Mouse (Mus musculus) mesoderm, embryonic 11.5 days (tissue): ENCODE results near the gene Slc35f6.
"Not testable (repeated sequence)": the region's sequence is repeated elsewhere in the genome, so short reads cannot be mapped to it uniquely, and the experiment has no call there.

Experiments used
- DNase-seq: peaks from one replicate; pipeline ENCODE4 v3.0.0-alpha.2; 2012; ENCODE audit warnings: low read depth, low spot score

Slc35f6 gene

DNA sequence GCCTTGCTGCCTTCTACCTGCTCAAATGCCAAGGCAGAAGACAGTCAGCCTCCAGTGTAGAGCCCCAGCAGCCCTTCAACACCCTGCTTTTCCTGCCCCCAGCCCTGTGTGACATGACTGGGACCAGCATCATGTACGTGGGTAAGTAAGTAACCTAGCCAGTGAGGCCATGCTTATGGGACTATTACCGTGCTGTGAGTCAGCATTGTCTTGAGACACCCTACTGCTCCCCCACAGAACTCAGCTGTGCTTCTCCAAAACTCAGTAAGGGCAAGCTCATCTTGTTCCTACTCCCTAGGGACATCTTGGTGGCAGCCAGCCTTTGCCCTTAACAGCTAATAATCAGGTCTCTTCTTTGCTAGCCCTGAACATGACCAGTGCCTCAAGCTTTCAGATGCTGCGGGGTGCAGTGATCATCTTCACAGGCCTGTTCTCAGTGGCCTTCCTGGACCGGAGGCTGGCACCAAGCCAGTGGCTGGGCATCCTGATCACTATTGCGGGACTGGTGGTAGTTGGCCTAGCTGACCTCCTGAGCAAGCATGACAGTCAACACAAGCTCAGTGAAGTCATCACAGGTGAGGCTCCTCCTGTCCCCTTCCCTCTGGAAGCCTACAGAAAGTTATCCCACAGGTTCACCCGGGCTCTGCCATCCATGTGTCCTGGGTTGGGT is 7.9 kb downstream of the Slc35f6 start:
- no peak for DNase-seq

DNA sequence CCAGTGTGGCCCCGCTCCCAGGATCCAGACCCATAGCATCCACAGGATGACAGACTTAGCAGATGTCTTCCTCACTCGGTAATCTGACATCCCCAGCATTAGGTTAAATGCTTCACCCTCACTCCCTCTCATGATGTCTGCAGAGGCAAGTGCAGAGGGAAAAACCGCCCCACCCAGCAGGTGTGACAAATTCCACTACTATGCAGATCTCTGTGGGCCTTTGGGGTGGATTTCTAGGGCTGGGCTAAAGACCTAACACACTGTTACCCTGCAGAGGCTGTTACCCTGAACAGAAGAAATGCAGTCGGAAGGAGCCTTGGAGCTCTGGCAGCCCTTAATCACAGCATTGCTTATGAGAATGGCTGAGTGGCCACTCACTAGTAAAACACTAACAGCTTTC is 11.3 kb downstream of the Slc35f6 start:
- no peak for DNase-seq

DNA sequence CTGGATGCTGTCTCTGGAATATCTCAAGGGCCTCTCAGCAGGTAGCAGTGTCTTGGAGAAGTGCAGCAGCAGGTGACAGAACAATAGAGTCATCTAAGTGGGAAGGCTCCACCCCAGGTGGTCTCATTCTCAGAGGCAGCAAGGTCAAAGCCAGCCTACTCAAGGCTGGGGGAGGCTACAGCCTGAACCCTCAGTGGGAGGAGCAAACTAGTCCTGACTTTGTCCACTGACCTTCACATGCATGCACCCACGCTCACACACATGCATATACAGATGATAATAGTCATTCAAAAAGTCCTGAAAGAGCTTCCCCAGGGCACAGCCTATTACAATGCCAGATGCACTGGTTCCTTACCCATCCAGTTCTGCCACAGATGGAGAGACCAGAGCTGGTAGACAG is 12.5 kb downstream of the Slc35f6 start:
- no peak for DNase-seq

DNA sequence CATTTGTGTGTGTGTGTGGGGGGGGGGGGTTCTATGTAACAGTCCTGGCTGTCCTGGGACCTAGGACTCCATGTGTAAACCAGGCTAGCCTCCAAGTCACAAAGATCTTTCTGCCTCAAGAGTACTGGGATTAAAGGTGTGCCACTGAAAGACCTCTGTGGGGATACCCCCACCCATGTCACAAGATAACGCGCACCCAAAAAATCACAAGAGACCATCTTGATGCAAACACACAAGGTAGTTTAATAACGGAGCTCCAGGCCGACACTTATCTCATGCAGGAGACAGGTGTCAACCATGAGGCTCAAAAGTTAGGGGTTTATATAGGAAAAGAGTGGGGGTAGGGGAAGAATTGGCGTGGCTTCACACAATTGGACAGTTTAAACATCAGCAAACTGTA is 13.1 kb downstream of the Slc35f6 start:
- no peak for DNase-seq

- no peak for DNase-seq
These were observed 17.6 kb downstream of the Slc35f6 start for GRCm38 (mm10) chr5:30665360-30665759.

DNA sequence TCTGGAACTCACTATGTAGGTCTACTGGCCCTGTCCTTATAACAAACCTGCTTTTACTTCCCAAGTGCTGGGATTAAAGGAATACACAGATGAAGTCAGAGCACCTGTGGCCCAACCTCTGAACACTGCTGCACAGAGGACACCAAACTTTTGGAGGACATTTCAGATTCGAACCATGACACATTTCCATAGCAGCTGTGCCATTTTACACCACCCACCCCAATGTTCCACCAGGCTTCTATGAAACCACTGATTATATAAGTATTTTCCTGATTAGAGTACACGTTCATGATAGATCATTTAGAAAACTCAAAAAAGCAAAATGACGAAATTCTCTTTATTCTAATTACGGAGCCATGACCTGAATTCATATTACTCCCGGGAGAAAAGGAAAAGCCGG is 18.2 kb downstream of the Slc35f6 start:
- no peak for DNase-seq

DNA sequence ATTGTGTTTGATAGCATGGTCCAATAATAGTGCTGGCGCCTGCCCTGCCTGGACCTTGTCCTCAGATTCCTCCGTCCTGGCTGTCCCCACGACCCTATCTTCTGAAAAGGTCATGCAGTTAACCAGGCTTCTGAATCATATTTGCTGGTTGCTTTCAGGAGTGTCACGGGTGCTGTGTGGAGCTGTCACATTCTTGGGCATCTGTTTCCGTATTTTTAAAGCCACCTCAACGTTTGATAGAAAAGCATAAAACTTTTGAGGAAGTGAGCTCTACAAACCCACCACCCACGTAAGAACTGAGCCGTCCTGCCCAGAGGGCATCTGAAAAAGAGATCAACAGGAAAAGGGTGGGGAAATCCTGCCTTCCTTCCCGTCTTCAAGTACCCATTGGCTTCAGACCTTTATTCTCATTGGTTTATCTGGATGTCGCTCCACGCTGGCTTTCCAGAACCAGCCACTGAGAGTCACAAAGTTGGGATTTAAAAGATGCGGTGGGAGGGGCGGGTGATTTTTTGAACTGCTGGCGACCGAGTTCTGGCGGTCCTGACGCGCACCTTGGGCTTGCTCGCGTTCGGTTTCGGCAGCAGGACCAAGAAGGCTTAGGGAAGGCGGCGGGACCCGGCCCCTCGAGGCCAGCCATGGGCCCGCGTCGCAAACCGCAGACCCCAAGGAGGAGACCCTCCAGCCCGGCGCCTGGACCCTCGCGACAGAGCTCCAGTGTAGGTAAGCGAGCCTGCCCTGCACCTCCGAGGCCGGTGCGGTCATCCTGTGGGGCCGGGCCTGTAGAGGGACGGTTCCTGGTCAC is 18.9 kb downstream of the Slc35f6 start, which contains the start of gene Cenpa:
Cenpa (plus strand) TSS at position 387 of the 805 bp plus-strand sequence.
- DNase-seq = peak; percentile 95

DNA sequence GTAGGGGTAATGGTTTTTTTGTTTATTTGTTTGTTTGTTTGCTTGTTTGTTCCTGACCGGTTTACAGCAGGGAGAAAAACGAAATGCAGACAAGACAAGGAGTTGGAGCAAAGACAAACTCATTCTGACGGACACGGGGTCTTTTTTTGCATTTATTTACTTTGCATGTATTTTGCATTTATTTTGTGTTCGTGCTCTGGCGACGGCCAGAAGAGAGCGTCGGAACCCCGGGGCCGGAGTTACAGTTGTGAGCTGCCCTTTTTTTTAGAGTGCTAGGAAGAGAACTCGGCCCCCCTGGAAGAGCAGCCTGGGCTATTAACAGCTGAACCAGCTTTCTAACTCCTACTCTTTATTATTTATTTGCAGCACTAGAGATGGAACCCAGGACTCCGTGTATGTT is 19.5 kb downstream of the Slc35f6 start:
- DNase-seq = no peak

GRCm38 (mm10) chr5:30667686-30668085 is 20.0 kb downstream of the Slc35f6 start:
- no peak for DNase-seq

DNA sequence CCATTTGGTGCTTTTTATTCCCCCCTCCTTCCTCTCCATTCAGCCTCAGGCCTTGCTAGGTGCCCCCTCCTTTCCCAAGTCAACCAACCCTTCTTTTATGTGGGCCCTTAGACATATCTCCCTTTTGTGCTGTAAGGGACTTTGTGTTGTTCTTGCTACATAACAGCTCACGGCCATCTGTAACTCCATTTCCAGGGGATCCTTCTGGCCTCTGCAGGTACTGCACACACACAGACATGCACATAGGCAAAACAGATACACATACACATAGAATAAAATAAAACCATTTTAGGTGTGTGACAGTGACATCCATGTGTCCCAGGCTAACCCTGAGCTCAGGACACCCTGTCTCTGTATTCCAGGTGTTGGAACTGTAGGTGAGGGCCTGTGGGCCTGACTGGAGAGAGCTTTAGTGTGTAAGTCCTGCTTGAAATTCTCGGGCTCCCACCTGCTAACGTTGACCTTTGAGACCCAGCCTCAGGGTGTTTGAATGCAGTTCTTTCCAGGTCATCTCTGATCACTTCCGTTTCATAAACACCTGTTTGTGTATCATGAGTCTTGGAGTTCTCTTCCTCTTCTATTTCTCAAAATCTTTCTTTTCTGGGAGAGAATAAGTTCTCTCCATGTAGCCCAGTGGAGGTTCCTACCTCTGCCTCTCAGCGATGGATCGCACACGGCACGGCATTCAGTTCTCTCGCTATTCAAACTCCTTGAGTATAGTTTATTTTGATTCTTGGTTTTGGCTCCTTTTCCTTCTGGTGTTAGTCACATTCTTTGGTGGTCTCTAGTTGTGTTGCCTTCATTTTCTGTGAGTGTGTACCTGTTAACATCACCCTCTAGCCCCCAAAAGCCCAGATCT is 21.1 kb downstream of the Slc35f6 start:
- no peak for DNase-seq

GRCm38 (mm10) chr5:30669496-30669830 is 21.7 kb downstream of the Slc35f6 start:
- DNase-seq = no peak

DNA sequence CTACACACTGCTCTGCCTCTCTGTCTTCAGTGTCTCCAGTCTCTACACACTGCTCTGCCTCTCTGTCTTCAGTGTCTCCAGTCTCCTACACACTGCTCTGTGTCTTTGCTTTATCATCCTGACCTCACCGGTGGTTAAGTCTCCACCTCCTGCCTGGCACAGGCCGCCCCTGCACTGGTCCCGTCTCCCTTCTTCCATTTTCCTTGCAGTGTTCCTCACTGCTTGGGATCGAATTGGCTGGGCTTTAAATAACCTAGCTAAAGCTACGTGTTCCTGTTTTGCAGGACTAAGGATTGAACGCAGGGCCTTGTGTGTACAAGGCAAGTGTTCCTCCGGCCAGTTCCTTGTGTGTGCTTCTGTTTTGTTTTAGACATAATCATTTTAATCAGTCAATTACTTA is 22.4 kb downstream of the Slc35f6 start:
- DNase-seq = no peak

DNA sequence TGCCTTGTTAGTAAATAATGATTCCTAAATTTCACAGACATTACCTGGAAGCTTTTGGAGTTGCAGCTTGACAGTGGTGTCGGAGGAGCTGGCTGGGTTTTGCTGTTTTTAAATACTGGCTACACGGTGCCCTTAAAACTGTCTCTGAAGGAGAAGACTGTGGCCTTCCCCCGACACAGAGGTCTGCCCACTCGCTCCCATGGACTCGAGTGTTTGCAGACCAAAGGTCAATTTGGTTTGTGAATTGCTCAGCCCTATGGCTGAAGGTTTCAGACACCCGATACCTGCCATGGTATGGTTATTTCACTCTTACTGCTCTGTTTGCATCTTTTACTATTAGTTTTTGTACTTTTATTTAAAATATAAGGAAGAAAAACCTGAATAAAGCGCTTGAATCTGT is 26.3 kb downstream of the Slc35f6 start:
- DNase-seq = no peak

- no peak for DNase-seq
These were observed 29.1 kb downstream of the Slc35f6 start for GRCm38 (mm10) chr5:30676800-30677199.

DNA sequence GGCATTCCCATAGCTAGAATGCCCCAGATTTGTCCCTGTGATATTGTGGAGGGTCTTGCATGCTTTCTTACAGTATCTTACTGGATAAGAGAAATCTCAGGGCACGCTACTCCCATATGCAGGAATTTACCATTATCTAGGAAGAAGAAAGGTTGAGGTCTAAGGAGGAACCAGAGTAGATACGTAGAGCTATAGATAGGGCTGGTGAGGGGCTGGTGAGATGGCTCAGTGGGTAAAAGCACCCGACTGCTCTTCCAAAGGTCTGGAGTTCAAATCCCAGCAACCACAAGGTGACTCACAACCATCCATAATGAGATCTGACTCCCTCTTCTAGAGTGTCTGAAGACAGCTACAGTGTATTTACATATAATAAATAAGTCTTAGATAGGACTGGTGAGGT is 30.3 kb downstream of the Slc35f6 start:
- not testable (repeated sequence) for DNase-seq

DNA sequence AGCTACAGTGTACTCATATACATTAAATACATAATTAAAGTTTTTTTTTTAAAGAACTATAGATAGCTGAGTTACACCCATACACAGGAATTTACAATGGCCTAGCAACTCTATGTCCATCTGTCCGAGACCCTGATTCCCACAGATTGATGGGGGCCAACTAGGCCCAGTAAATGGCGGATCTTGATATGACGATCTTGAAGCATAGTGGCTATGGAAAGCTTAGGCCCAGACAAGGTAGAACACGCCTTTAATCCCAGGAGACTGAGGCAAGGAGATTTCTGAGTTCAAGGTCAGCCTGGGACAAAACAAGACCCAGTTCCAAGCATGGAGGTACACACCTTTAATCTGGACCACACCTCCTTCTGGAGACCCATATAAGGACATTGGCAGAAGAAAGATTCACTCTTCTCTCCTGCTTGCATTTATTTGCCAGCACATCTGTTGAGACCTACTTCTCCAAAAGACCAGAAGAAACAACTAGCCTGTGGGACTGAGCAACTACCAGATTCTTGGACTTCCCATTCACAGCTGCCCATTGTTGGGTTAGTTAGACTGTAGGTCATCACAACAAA is 31.1 kb downstream of the Slc35f6 start:
- no peak for DNase-seq

DNA sequence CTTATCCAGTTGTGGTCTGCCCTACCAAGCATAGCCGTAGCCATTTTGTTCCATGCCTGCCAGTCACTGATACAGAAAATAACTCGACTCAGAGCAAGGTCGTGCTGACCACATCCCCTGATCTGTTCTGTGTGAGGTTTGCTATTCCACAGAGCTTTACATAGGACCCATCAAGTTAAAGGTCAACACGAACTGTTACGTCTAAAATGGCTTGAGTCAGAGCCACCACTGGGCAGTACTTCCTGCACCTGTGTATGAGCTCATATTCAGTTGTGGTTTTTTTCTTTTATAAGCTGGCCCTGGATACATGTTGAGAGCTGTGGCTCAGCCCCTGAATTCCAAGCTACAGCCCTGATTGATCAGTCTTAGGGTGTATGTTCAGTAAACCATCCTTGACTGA is 31.9 kb downstream of the Slc35f6 start:
- no peak for DNase-seq

DNA sequence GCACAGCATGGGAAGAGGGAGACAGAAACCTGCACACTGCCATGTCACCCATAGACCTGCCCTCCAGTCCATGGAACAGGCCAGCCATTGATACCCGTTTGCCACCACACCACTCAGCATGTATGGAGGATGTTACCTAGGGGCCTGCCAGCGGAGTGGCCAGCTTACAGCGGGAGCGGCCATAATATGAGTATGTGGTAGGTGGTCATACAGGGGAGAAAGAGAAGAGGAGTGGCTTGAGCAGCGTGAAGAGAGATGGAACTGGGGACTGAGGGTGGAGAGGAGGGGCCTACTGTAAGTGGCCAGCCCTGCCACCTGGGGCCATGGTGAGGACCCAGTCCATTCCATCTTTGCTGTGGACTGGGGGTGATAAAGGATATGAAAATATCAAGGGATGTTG is 34.2 kb downstream of the Slc35f6 start:
- no peak for DNase-seq

- DNase-seq = no peak
These were observed 35.4 kb downstream of the Slc35f6 start for GRCm38 (mm10) chr5:30682967-30683600.

- DNase-seq = no peak
These were observed 36.3 kb downstream of the Slc35f6 start for GRCm38 (mm10) chr5:30683993-30684392.

DNA sequence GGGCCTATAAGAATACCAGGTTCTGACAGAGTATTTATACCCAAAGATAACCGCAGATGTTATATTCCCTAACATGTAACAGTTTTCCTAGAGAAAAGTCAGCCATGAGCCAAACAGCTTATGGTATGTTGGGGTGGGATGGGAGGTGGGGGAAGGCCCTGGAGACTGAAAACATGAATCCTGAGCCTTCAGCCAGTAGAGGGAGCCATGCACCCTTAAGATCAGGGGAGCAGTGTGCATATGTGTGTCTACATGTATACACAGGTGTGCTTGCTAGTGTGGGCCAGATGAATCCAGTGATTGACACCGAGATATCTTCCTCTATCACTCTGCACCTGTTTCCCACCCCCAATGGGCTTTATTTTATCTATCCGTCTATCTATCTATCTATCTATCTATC is 39.0 kb downstream of the Slc35f6 start:
- DNase-seq = no peak
